Mouse (Mus musculus) embryonic facial prominence, embryonic 15.5 days (tissue): Measurements from ENCODE around the gene Xpr1. TPM values are rescaled to one million over a fixed set of nuclear protein-coding genes. Genes with fewer than 3 reads are reported as not detected.
"Not testable (repeated sequence)": the region's sequence is repeated elsewhere in the genome, so short reads cannot be mapped to it uniquely, and the experiment has no call there.

ENCODE experiments used
- ATAC-seq: fragments of 200-750 bp; cut with Nextera tagmentation; 2 replicates; pipeline ENCODE4 v1.8.0; 2017; ENCODE audit warnings: low read depth, moderate TSS enrichment; ENCODE audit not compliant: insufficient number of reproducible peaks, low FRiP score, low TSS enrichment
- H3K27ac ChIP-seq: fragments of 300-500 bp; sonication (generic); replicated peaks from 2 replicates; pipeline ENCODE4 v1.5.1; 2015; ENCODE audit warnings: mild to moderate bottlenecking, inconsistent platforms
- H3K27me3 ChIP-seq: fragments of 300-500 bp; sonication (generic); 2 replicates; pipeline ENCODE4 v1.6.1; 2015; ENCODE audit warnings: inconsistent platforms
- H3K36me3 ChIP-seq: fragments of 300-500 bp; sonication (generic); 2 replicates; pipeline ENCODE4 v1.6.1; 2015; ENCODE audit warnings: mild to moderate bottlenecking, inconsistent platforms
- H3K4me1 ChIP-seq: fragments of 300-500 bp; sonication (generic); 2 replicates; pipeline ENCODE4 v1.6.1; 2015; ENCODE audit warnings: inconsistent platforms
- H3K4me2 ChIP-seq: fragments of 300-500 bp; sonication (generic); replicated peaks from 2 replicates; pipeline ENCODE4 v1.6.1; 2015; ENCODE audit warnings: mild to moderate bottlenecking, inconsistent platforms
- H3K4me3 ChIP-seq: fragments of 300-500 bp; sonication (generic); replicated peaks from 2 replicates; pipeline ENCODE4 v1.5.1; 2015; ENCODE audit warnings: mild to moderate bottlenecking, inconsistent platforms
- H3K9ac ChIP-seq: fragments of 300-500 bp; sonication (generic); 2 replicates; pipeline ENCODE4 v1.6.1; 2015; ENCODE audit warnings: inconsistent platforms
- H3K9me3 ChIP-seq: fragments of 300-500 bp; sonication (generic); replicated peaks from 2 replicates; pipeline ENCODE4 v1.6.1; 2016; ENCODE audit warnings: inconsistent platforms
- WGBS: fragments of 180-500 bp; shearing (Covaris S2); methylation state at CpG from one replicate; pipeline ENCODE4 v1.1.7; 2015; 5-methylcytosine and 5-hydroxymethylcytosine counted together
- polyA plus RNA-seq: library from polyadenylated mRNA; unstranded; fragments of >200 nt; fragmentation: Nextera tagmentation; extraction: Ambion mirVana; gene quantifications from 2 replicates; pipeline ENCODE4 v1.2.1, GENCODE M21; 2015

The Xpr1 gene
- polyA plus RNA-seq, 1 experiment from 2014 or later: 7.3 TPM

DNA sequence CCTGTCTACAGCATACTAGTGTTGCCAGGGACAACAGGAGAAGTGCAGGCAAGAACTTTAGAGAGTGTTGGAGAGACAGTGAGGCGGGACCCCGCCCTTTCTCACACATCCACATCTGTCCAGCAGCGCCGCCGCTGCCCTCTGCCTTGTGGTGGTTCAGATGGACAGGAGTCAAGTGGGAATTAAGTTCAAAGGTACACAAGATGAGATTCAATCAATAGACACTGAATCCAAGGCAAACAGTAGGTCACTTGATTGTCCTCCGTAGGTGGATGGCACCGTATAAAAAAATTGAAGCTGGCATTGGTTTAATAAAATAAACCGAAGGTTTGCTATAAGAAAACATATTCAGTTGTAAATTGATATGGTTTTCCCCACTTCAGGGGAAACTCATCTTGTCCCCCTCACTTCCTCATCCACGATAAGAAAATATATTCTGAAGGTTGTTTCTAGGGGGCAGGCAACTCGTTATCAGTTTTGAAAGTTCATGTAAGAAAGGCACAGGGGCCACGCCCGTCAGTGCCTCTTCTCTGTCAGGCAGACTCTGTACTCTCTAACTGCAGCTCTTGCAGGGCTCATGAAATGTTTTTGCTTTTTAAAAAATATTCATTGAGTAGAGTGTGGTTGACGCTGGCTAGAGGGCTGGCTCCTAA, 140.7 kb downstream of the Xpr1 start:
- ATAC-seq: no peak
- WGBS: 64% methylated on average over 13 of the region's 13 CpGs
- Histone ChIP-seq H3K4me2 (no peak overlapping the region), H3K4me1 (peaks cover 7% of the 10 kb centered on the region; the same call in 1 of the 2 replicates), H3K36me3 (no peaks in the 10 kb centered on the region), H3K9ac (no peak overlapping the region), H3K27ac (no peak overlapping the region), H3K9me3 (no peaks in the 10 kb centered on the region), H3K27me3 (no peaks in the 10 kb centered on the region), H3K4me3 (no peak overlapping the region)

DNA sequence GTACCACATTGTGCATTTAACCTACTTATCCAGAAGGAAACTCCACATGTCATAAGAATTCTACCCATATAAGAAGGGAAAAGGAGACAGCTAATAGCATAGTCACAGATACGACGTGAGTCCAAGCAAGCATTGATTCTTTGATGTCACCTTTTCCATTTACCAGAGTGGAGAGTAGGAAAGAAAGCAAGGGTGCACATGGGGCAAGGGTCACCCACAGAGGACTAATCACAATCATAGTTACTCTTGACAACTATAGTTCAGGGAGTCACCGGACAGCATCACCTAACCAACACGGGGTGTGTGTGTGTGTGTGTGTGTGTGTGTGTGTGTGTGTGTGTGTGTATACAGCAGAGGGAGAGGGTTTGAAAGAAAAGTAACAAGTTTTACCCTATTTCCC, 141.4 kb downstream of the Xpr1 start:
- 0 out of 2 replicates have a peak, but pooled peaks cover under 1% of the 10 kb centered on the region for H3K4me1 ChIP-seq
- H3K27ac ChIP-seq: no peak overlapping the region
- H3K4me2 ChIP-seq: no peak overlapping the region
- no peaks in the 10 kb centered on the region for H3K9me3 ChIP-seq
- H3K36me3 ChIP-seq: no peaks in the 10 kb centered on the region
- H3K27me3 ChIP-seq: no peaks in the 10 kb centered on the region
- H3K4me3 ChIP-seq: no peak overlapping the region
- no peak overlapping the region for H3K9ac ChIP-seq
- WGBS: 80% methylated on average over 4 of the region's 4 CpGs
- ATAC-seq: no peak

DNA sequence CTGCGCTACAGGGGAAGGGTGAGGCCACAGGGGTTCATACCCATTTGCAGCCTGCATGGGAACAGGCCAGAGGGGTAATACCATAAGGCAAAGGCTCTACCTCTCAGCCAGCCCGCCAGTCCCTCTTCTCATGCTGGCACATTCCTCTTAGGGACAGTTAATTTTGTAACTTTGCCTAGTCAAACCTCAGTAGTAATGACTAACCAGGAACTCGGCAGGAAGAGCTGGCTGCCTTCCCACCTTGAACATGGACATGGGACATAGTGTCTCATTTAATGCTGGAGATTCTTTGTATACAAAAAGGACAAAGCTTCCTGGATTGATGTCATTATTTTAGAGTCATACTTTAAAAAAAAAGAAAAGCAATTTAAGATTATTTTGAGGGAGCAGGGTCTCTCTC, 142.2 kb downstream of the Xpr1 start:
- 83% methylated on average over 3 of the region's 3 CpGs for WGBS
- Histone ChIP-seq H3K27ac (no peak overlapping the region), H3K4me2 (no peak overlapping the region), H3K9me3 (no peaks in the 10 kb centered on the region), H3K4me3 (no peak overlapping the region), H3K9ac (no peak overlapping the region), H3K36me3 (no peaks in the 10 kb centered on the region), H3K4me1 (no peaks in the 10 kb centered on the region), H3K27me3 (no peaks in the 10 kb centered on the region)
- ATAC-seq: no peak

DNA sequence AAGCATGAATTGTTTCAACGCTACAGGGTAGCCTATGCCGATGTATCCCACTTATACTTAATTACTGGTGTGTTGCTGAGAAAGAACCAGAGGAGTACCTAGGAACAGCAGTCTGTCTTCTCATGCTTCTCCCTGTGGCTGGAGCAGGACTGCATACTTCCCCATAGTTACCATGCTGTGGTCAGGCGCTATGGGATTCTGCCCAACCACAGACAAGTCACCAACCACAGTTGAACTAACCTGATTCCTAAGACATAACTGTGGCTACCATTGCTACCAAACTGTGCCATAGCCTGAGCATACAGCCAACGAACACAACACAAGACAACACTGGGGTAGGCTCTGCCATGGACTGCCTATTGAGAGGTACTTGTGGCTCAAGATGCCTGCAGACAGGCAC, 144.3 kb downstream of the Xpr1 start:
- H3K27ac ChIP-seq: no peak overlapping the region
- WGBS: 86% methylated on average over 4 of the region's 4 CpGs
- H3K4me1 ChIP-seq: no peaks in the 10 kb centered on the region
- H3K4me2 ChIP-seq: no peak overlapping the region
- H3K36me3 ChIP-seq: no peaks in the 10 kb centered on the region
- H3K9ac ChIP-seq: no peak overlapping the region
- H3K4me3 ChIP-seq: no peak overlapping the region
- H3K27me3 ChIP-seq: no peaks in the 10 kb centered on the region
- no peak; the same call in 1 of the 2 replicates for ATAC-seq
- H3K9me3 ChIP-seq: no peaks in the 10 kb centered on the region

- H3K36me3 ChIP-seq, H3K9me3 ChIP-seq, H3K27ac ChIP-seq, H3K9ac ChIP-seq, H3K27me3 ChIP-seq, H3K4me2 ChIP-seq, ATAC-seq, H3K4me1 ChIP-seq, H3K4me3 ChIP-seq: not testable (repeated sequence)
- 90% methylated on average over 10 of the region's 10 CpGs for WGBS
Observed at GRCm38 (mm10) chr1:155262496-155262895, 154.7 kb downstream of the Xpr1 start.

DNA sequence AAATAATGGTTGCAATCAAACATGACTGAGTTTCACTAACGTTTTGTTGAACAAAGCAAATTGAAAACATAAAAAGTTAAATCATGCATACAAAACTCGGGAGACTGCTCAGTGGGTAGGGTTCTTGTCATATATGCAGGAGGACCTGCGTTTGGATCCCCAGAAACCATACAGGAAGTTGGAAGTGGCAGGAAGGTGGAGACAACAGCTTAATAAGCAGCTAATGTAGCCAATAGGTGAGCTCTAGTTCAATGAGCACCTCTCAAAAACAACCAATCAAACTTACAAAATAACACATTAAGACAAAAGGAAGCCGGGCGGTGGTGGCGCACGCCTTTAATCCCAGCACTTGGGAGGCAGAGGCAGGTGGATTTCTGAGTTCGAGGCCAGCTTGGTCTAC, 162.9 kb downstream of the Xpr1 start:
- no peak overlapping the region for H3K4me3 ChIP-seq
- 78% methylated on average over 8 of the region's 8 CpGs for WGBS
- 0 out of 2 replicates have a peak, but pooled peaks cover 3% of the 10 kb centered on the region for H3K4me1 ChIP-seq
- no peaks in the 10 kb centered on the region for H3K36me3 ChIP-seq
- H3K27me3 ChIP-seq: no peaks in the 10 kb centered on the region
- H3K4me2 ChIP-seq: no peak overlapping the region
- H3K27ac ChIP-seq: no peak overlapping the region
- no peaks in the 10 kb centered on the region for H3K9me3 ChIP-seq
- no peak for ATAC-seq
- no peak overlapping the region for H3K9ac ChIP-seq

- Histone ChIP-seq H3K4me3 (no peak overlapping the region), H3K4me1 (0 out of 2 replicates have a peak, but pooled peaks cover 3% of the 10 kb centered on the region), H3K27me3 (no peaks in the 10 kb centered on the region), H3K9me3 (no peaks in the 10 kb centered on the region), H3K9ac (no peak overlapping the region), H3K36me3 (no peaks in the 10 kb centered on the region), H3K27ac (no peak overlapping the region), H3K4me2 (no peak overlapping the region)
- 46% methylated on average over 12 of the region's 12 CpGs for WGBS
- ATAC-seq: no peak
Observed at GRCm38 (mm10) chr1:155253126-155253525, 164.1 kb downstream of the Xpr1 start.

DNA sequence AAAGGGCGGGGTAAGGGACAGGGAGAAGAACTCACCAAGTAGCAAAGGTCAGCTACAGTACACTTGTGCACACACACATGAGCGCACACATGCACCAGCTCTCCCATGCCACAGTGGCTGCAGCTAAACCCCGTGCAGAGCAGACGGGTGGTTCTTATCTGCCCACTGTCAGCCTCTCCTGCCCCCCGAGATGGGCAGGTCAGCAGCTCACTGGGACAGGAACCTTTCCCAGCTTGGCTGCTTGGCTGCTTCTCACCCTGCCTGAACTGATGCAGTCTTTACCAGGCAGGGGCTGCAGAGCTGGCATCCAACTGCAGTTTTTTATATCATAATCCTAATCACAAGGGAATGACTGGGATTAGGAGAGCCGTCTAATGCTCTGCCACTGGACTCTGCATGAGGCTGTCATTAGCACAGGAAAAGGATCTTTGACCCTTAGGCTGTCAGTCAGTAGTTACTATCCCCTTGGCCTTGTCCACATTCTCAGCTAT, 164.5 kb downstream of the Xpr1 start:
- Histone ChIP-seq H3K27ac (no peak overlapping the region), H3K9me3 (no peaks in the 10 kb centered on the region), H3K4me3 (no peak overlapping the region), H3K36me3 (no peaks in the 10 kb centered on the region), H3K9ac (no peak overlapping the region), H3K27me3 (no peaks in the 10 kb centered on the region), H3K4me2 (no peak overlapping the region), H3K4me1 (0 out of 2 replicates have a peak, but pooled peaks cover 7% of the 10 kb centered on the region)
- WGBS: 54% methylated on average over 6 of the region's 6 CpGs
- no peak for ATAC-seq

GRCm38 (mm10) chr1:155251596-155251995, 165.6 kb downstream of the Xpr1 start:
- Histone ChIP-seq H3K27ac (no peak overlapping the region), H3K36me3 (no peaks in the 10 kb centered on the region)

DNA sequence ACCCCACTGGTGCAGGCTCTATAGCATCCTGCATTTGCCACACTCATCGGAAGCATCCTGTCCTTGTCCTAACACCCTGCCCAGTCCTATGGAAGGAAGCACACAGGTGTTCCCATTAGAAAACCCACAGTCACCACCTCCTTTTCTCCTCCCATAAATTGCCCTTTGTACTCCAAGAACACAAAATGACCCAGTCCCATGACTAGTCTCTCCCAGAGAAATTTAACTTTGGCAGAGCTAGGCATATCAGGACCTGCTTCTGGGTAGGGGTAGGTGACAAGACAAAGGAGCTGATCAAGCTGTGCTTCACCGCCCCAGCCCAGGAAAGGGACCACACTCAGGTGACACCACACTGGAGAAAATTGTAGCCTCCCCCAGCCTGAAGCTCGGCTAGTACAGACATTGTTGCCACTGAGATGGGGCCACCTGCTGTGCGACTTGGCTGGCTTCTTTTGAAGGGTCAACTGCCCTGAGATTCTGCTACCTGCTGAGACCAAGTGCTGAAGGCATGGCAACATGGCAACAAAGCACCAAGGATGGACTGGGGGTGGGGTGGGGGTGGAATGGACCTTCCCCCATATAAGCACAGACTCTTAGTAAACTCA, 166.6 kb downstream of the Xpr1 start:
- H3K27ac ChIP-seq: no peak overlapping the region
- 43% methylated on average over 4 of the region's 4 CpGs for WGBS
- peaks cover 12% of the 10 kb centered on the region; the same call in 1 of the 2 replicates for H3K4me1 ChIP-seq
- H3K4me3 ChIP-seq: no peak overlapping the region
- no peak overlapping the region for H3K4me2 ChIP-seq
- no peak overlapping the region for H3K9ac ChIP-seq
- no peak for ATAC-seq
- no peaks in the 10 kb centered on the region for H3K36me3 ChIP-seq
- no peaks in the 10 kb centered on the region for H3K27me3 ChIP-seq
- H3K9me3 ChIP-seq: no peaks in the 10 kb centered on the region

More at GRCm38 (mm10) chr1:155251596-155251995, 165.6 kb downstream of the Xpr1 start:
- no peak for ATAC-seq
- no peak overlapping the region for H3K9ac ChIP-seq
- no peaks in the 10 kb centered on the region for H3K27me3 ChIP-seq
- H3K4me3 ChIP-seq: no peak overlapping the region
- no peak overlapping the region for H3K4me2 ChIP-seq
- 75% methylated on average over 5 of the region's 5 CpGs for WGBS
- peaks cover 11% of the 10 kb centered on the region; the same call in 1 of the 2 replicates for H3K4me1 ChIP-seq
- no peaks in the 10 kb centered on the region for H3K9me3 ChIP-seq

DNA sequence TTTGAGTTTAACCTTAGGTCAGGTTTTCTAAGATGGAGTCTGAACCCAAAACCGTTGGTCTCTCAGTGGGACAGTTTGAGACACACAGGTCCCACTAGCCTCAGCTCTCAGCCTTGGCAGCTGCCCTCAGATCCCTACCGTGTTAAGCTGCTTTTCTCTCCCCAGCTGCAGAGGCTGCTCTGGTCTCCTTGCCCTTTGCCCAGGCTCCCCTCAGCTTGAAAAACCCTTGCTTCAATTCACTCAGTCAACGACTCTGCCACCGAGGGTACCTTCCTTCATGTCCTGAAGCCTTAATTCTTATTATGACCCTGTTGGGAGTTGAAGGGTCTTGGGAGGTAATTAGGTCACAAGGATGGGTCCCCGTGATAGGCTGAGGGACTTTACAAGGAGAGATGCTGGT, 167.3 kb downstream of the Xpr1 start:
- no peak overlapping the region for H3K4me3 ChIP-seq
- 54% methylated on average over 5 of the region's 5 CpGs for WGBS
- H3K9ac ChIP-seq: no peak overlapping the region
- no peak overlapping the region for H3K27ac ChIP-seq
- H3K4me2 ChIP-seq: no peak overlapping the region
- peaks cover 15% of the 10 kb centered on the region; the same call in 1 of the 2 replicates for H3K4me1 ChIP-seq
- no peak for ATAC-seq
- H3K27me3 ChIP-seq: no peaks in the 10 kb centered on the region
- no peaks in the 10 kb centered on the region for H3K9me3 ChIP-seq
- H3K36me3 ChIP-seq: no peaks in the 10 kb centered on the region
